Mouse (Mus musculus) telencephalon, adult 2 months (tissue): ENCODE measurements around the gene Rapgef4.

Source experiments
- DNase-seq: peaks from one replicate; pipeline ENCODE4 v3.0.0-alpha.2; 2011; ENCODE audit warnings: low read depth, low spot score

Gene Rapgef4

DNA sequence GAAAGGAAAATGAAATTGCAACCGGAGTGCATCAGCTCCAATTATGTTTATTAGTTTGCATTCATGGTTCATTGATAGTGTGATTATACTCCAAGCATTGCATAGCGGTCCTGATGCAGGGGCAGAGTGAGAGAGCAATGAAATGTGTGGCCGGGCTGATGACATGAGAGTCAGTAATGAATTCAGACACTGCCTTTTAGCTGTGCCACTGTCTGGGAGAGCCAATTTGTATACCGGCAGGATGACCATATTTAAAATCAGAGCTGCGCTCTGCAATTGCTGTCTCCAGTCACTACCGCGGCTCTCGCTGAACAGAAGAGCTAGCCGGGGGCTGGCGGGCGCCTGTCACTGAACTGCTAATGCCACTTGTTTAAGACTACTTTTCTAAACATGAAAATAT, 197.5 kb downstream of the Rapgef4 start:
- DNase-seq, result no peak

- DNase-seq, result no peak
Observed at GRCm38 (mm10) chr2:72179600-72180301, 198.7 kb downstream of the Rapgef4 start.

DNA sequence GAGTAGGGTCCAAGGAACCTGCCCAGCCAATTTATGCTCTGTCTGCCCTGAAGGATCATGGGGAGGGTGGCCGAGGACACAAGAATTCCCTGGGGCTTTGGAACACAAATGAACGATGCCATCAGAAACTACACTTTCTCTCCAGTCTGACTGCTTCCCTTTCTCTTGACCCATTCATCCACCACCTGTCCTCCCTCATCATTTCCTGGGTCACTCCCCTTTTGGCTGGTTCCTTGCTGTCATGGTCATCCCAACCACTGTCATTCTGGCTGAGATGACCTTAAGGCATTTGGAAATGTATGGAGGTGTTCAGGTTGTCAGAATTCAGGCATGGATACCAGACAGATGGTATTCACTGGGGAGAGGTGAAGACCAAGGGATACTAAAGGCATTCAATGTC, 200.4 kb downstream of the Rapgef4 start:
- no peak for DNase-seq

DNA sequence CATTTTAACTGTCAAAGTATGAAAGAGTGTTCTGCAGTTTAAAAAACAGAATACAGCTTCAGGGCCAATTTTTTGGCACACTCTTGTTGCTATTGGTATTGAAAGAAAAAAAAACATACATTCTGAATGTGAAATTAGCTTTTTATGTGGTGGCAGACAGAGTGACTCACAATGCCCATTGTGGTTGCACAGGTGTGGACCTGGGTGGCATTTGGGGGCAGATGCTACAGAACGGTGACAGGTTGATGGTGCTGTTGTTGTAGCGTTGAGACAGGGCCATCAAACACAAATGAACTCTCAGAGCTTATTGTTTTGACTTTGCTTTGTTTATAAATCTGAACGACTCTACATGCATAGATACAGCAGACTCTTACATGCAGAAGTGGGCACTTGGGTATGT, 202.7 kb downstream of the Rapgef4 start:
- DNase-seq, result no peak

DNA sequence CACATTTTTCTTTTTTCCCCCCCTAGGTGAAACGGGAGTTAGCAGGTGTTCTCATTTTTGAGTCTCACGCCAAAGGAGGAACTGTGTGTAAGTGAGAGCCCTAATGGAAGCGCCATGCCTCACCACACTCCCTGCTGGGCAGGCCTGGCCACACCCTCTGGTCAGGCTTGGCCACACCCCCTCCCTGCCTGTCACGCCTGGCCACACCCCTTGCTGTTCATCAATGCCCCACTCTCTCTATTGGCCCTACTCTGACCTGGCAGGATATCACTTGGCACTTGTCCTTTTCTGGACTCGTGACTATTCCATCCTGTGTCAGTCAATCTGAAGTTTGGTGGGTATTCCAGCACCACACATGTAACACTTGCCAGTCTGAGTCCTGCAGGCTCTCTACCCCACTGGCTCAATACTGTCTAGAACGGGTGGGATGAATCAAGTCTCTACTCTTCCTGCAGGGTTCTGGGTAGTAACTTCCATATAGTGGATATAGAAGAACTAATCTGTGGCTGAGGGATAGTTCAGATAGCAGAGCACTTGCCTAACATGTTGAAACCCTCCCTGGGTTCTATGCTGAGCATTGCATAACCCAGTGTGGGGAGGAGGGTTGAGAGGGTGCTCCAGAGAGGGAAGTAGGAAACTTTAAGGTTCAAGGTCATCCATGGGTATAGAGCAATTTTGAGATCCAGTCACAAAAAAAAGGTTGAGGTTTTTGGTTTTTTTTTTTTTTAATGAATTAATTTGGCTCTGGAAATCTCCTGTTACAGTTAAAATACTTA, 215.3 kb downstream of the Rapgef4 start:
- DNase-seq, result no peak

- DNase-seq, result no peak
Observed at GRCm38 (mm10) chr2:72197026-72197425, 216.0 kb downstream of the Rapgef4 start.

- DNase-seq, result no peak
Observed at GRCm38 (mm10) chr2:72199451-72199850, 218.4 kb downstream of the Rapgef4 start.

- no peak for DNase-seq
Observed at GRCm38 (mm10) chr2:72201506-72201905, 220.5 kb downstream of the Rapgef4 start.

GRCm38 (mm10) chr2:72202252-72202651, 221.2 kb downstream of the Rapgef4 start:
- no peak for DNase-seq

- peak; percentile 57 for DNase-seq
Observed at GRCm38 (mm10) chr2:72203609-72204008, 222.6 kb downstream of the Rapgef4 start.

- DNase-seq, result no peak
Observed at GRCm38 (mm10) chr2:72205869-72206268, 224.8 kb downstream of the Rapgef4 start.

DNA sequence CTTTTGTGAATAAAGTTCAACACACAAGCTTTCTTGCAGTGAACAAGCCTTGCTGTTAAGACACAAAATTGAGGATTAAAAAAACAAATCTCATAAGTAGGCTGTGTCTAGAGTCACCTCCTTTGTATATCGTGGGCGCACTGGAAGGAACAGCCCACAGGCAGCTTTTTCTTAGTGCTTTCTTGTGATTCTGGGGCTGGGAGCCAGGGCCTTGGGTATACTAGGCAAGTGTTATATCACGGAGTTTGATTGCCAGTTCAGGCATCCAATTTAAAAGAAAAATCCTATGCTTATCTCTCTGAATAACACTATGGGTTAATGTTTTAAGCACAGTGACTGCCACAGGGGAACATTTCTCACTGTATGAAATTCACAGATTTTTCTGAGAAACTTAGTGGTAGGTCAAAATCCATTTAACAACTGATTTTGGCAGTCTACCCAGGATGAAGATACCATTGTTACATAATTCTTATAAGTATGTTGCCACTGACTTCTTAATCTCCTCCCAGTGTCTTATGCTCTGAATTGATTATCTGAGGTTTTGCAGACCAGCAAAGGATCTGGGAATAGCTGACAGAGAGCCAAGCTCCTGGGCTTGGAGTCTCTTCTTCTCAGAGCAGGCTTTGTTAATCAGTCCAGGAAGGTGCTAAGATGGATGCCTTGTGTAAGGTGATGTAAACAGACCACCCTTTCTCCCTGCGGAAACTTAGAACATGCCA, 225.6 kb downstream of the Rapgef4 start:
- peak; percentile 62 for DNase-seq

DNA sequence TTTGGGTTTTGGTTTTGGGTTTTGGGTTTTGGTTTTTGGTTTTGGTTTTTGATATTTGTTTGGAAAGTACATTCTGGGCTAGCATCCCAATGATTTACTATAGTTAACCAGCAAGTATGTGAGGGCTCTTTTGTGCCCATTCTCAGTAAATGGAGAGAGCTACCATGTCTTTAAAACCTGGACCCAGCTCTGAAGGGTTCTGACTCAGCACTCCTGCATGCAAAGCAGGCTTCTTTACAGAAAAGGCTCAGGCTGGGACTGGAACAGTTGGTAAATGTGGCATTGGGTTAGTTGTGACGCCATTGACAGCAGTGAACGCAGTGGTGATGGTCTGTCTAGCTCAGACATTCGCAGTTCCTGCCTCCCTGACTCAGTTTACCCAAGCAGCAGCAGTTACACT, 236.3 kb downstream of the Rapgef4 start:
- DNase-seq, result no peak

DNA sequence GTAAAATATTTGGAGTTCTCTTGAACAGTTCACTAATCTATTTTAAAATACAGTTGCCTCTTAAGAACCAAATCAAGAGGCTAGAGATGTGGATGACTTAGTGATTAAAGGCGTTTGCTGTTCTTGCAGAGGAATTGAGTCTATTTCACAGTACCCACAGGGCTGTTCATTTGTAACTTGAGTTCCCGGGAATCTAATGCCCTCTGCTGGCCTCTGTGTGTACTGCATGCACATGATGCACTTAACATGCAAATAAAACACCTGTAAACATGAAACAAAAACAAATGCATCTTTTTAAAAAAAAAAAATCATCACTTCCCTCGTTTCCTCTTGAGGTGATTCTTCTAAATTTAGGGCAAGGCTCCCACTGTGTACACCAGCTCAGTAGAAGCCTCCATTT, 238.9 kb downstream of the Rapgef4 start:
- DNase-seq, result no peak

DNA sequence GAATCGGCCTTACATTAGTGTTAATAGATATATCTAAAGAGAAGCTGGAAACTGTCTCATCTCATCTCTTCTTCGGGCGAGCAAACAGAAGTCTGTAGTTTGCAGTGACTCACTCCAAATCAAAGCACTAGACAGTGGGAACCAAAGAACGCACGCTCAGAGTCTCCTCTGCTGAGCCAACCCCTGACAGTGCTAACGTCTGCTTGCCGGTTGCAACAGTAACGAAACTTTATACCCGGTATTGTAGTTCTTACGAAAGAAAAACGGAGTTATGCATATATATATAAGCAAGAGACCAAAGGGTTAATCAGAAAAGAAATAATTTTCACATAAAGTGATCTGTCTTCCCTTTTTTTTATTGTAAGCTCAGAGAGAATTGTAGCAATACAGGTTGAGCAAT, 240.2 kb downstream of the Rapgef4 start:
- no peak for DNase-seq

- no peak for DNase-seq
Observed at GRCm38 (mm10) chr2:72221706-72222105, 240.7 kb downstream of the Rapgef4 start.

GRCm38 (mm10) chr2:72222276-72222675, 241.2 kb downstream of the Rapgef4 start:
- DNase-seq, result no peak

- no peak for DNase-seq
Observed at GRCm38 (mm10) chr2:72222736-72223455, 241.9 kb downstream of the Rapgef4 start.

- no peak for DNase-seq
Observed at GRCm38 (mm10) chr2:72223479-72223878, 242.4 kb downstream of the Rapgef4 start.

GRCm38 (mm10) chr2:72226006-72226405, 245.0 kb downstream of the Rapgef4 start:
- no peak for DNase-seq

DNA sequence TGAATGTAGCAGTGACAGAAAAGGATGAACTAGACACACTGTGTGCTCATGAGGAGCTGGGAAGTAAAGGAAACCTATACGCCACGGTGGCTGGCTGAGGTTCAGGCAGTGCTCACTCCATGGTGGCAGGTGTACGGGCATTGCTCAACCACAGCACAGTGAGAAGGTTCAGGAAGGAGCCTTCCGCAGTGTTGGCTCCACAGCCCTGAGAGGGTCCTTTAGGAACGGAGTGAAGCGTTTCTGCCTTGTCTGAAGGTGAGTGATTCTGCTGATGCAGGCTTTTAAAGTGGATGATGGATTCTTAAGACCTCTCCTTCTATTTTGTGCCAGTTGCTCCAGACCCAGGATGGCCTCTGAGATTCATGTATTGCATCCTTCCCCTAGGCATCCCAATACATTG, 246.4 kb downstream of the Rapgef4 start:
- no peak for DNase-seq

- DNase-seq, result no peak
Observed at GRCm38 (mm10) chr2:72228881-72229280, 247.8 kb downstream of the Rapgef4 start.
